8 mouse cellular contexts compared by ENCODE assay signal in the genomic region with DNA sequence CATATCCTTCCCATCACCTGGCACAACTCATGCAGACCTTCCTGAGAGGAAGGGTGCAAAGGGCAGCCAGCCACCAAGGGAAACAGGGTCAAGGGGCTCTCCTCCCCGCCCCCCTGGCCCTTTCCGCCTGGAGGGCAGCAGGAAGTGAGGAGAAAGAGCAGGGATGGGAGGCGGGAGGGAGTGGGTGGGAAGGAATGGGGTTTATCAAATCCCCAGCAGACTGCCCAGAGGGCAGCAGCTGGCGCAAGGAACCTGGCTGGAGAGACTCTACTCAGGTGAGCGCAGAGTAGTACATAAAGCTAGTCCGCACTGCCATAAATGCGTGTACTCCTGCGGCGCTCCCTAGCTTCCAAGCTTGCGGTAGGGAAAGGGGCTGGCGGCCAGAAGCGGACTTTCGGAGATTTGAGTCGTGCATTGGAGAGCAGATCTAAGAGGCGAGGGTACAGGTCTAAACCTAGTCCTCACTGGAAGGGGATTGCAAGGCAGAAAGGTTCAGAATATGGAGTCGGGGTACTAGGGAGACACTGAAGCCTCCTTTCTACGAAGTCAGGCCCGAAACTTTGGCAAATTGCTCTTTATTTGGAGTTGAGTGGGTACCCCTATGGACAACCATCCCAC. TPM values are rescaled to one million over a fixed set of nuclear protein-coding genes. Genes with fewer than 3 reads are reported as not detected.
A peak's percentile ranks its signal among the peaks of the same experiment; 100 is the strongest.
DNase-seq lines count a peak whose midpoint lies in the region; ATAC-seq and TF ChIP-seq lines count a peak whose summit lies in the region.

Gene Hyal2, plus strand, starts transcription at position 244 of the 618 bp plus-strand sequence.

- peaks cover 41% of the 10 kb centered on the region for H3K36me3 ChIP-seq in embryonic facial prominence, embryonic 13.5 days
- H3K36me3 ChIP-seq in heart, embryonic 15.5 days = peaks cover 19% of the 10 kb centered on the region

- DNase-seq in left cerebral cortex, adult 2 months (ENCODE audit: extremely low spot score in 1 of 2, low spot score in 2 of 2) = no peak
- DNase-seq in left cerebral cortex, adult 11 months (ENCODE audit: low spot score) = no peak
- DNase-seq in kidney, postnatal 10 days = peak; percentile 86
- DNase-seq in lung, adult 2 months = peak; percentile 49
- peak; percentile 80 for DNase-seq in yolk sac, embryonic 10.5 days (ENCODE audit: low spot score)
- DNase-seq in urinary bladder, postnatal 4 days (ENCODE audit: low spot score in 2 of 2) = no peak

- peak within 1 kb of the TSS; percentile 84 for H3K9ac ChIP-seq in embryonic facial prominence, embryonic 13.5 days
- peak within 1 kb of the TSS; percentile 81 for H3K9ac ChIP-seq in heart, embryonic 15.5 days

- intact Hi-C loops in left cerebral cortex, adult 2 months (cut with DNase I) = no loop called here

- H3K27me3 ChIP-seq in embryonic facial prominence, embryonic 13.5 days = no peaks in the 10 kb centered on the region
- no peaks in the 10 kb centered on the region for H3K27me3 ChIP-seq in heart, embryonic 15.5 days

- no peaks in the 10 kb centered on the region for H3K9me3 ChIP-seq in embryonic facial prominence, embryonic 13.5 days
- no peaks in the 10 kb centered on the region for H3K9me3 ChIP-seq in heart, embryonic 15.5 days (replicated peaks)

- no peak for TF ChIP-seq CTCF in left cerebral cortex, adult 2 months (IDR thresholded peaks at IDR 0.05)
- no peak for TF ChIP-seq CTCF in lung, adult 2 months (IDR thresholded peaks at IDR 0.05; ENCODE audit: insufficient read depth, low read length)

- ATAC-seq in embryonic facial prominence, embryonic 13.5 days (ENCODE audit: insufficient number of reproducible peaks, insufficient read depth, low FRiP score, low TSS enrichment, low read depth) = no peak
- no peak for ATAC-seq in heart, embryonic 15.5 days (replicated peaks; ENCODE audit: insufficient number of reproducible peaks, insufficient read depth, low FRiP score, low read depth)

- WGBS in embryonic facial prominence, embryonic 13.5 days = 5% methylated on average over 18 of the region's 18 CpGs
- WGBS in heart, embryonic 15.5 days = 15% methylated on average over 18 of the region's 18 CpGs
- 25% methylated on average over 18 of the region's 18 CpGs for WGBS in lung, adult 2 months

- H3K4me3 ChIP-seq in left cerebral cortex, adult 2 months = peak within 1 kb of the TSS; percentile 82
- H3K4me3 ChIP-seq in embryonic facial prominence, embryonic 13.5 days = peak within 1 kb of the TSS; percentile 83
- peak within 1 kb of the TSS; percentile 89 for H3K4me3 ChIP-seq in heart, embryonic 15.5 days
- peak within 1 kb of the TSS; percentile 91 for H3K4me3 ChIP-seq in lung, adult 2 months (replicated peaks; ENCODE audit: extremely low read depth, low read depth, low read length)

- H3K4me1 ChIP-seq in embryonic facial prominence, embryonic 13.5 days = peaks cover 62% of the 10 kb centered on the region
- peaks cover 68% of the 10 kb centered on the region for H3K4me1 ChIP-seq in heart, embryonic 15.5 days (replicated peaks)
- H3K4me1 ChIP-seq in lung, adult 2 months (ENCODE audit: control insufficient read depth, insufficient read depth, low read length) = peaks cover 20% of the 10 kb centered on the region

- peak within 1 kb of the TSS; percentile 88 for H3K4me2 ChIP-seq in embryonic facial prominence, embryonic 13.5 days
- peak within 1 kb of the TSS; percentile 85 for H3K4me2 ChIP-seq in heart, embryonic 15.5 days

- H3K27ac ChIP-seq in left cerebral cortex, adult 2 months = peak within 1 kb of the TSS; percentile 95
- peak within 1 kb of the TSS; percentile 91 for H3K27ac ChIP-seq in embryonic facial prominence, embryonic 13.5 days
- peak within 1 kb of the TSS; percentile 89 for H3K27ac ChIP-seq in heart, embryonic 15.5 days

- TF ChIP-seq POLR2A in lung, adult 2 months (IDR thresholded peaks at IDR 0.05; ENCODE audit: borderline replicate concordance, extremely low read depth, low read depth, low read length) = peak; percentile 85; the same call in 1 of the 2 replicates

RNA-seq across cellular contexts. Expression of gene Hyal2, which starts in this region (rescaled TPM):
- 10 to 100 TPM; 14.9 TPM for total RNA-seq in left cerebral cortex, adult 2 months (2021)
- polyA plus RNA-seq in embryonic facial prominence, embryonic 13.5 days (2015; fragmentation: Nextera tagmentation; extraction: Ambion mirVana) = 118 TPM in 2 replicates
- 72.2 and 89.3 TPM in 2 replicates for polyA plus RNA-seq in heart, embryonic 15.5 days (2015; fragmentation: Nextera tagmentation; extraction: Ambion mirVana)
- polyA plus RNA-seq in lung, adult 2 months (2012; rRNA removed) = 235 and 342 TPM in 2 replicates

Comparison
In these comparisons a context has a peak if more than half of its experiments do, and no peak if none do; other contexts are left out.
1. DNase-seq: peak in kidney, postnatal 10 days (single experiment), lung, adult 2 months (single experiment) and yolk sac, embryonic 10.5 days (single experiment); none in left cerebral cortex, adult 2 months (0 of 2), left cerebral cortex, adult 11 months (single experiment) and urinary bladder, postnatal 4 days (0 of 2).
2. Peak in every context shown above with its lines, with median percentiles within 50 percentile points of each other: H3K27ac ChIP-seq and H3K4me3 ChIP-seq.